Mouse (Mus musculus): Measurements from ENCODE around the gene Chrdl2. TPM values are rescaled to one million over a fixed set of nuclear protein-coding genes. Genes with fewer than 3 reads are reported as not detected.

Chrdl2 gene
- polyA plus RNA-seq, 1 experiment from 2014 or later = 0.47 TPM

GRCm38 (mm10) chr7:99979546-99980131 is 26.3 kb upstream of the Chrdl2 start:
- Histone ChIP-seq H3K9me3 (ENCODE audit: control insufficient read depth, low read length) (no peaks in the 10 kb centered on the region), H3K36me3 (ENCODE audit: control insufficient read depth, insufficient read depth, low read length) (no peaks in the 10 kb centered on the region), H3K4me2 (ENCODE audit: low read depth, low read length, severe bottlenecking) (peak overlapping the region; percentile 67), H3K4me3 (ENCODE audit: low read depth, low read length) (peak overlapping the region; percentile 97), H3K4me1 (replicated peaks; ENCODE audit: control insufficient read depth, insufficient read depth, low read length) (peaks cover 7% of the 10 kb centered on the region; the same call in 1 of the 2 replicates), H3K9ac (ENCODE audit: low read length) (peak overlapping the region; percentile 96), H3K27ac (ENCODE audit: low read depth, low read length) (peak overlapping the region; percentile 92), H3K27me3 (ENCODE audit: control insufficient read depth, insufficient read depth, low read length) (no peaks in the 10 kb centered on the region; the same call in 1 of the 2 replicates)
- DNase-seq (ENCODE audit: low spot score) (peak; percentile 83), ATAC-seq (replicated peaks; ENCODE audit: low FRiP score) (peak; percentile 86)
- under 1% methylated on average over 46 of the region's 51 CpGs for WGBS

- Histone ChIP-seq H3K4me1 (replicated peaks; ENCODE audit: control insufficient read depth, insufficient read depth, low read length) (peaks cover 7% of the 10 kb centered on the region; the same call in 1 of the 2 replicates), H3K9ac (ENCODE audit: low read length) (peak within 1 kb of the TSS; percentile 96), H3K27me3 (ENCODE audit: control insufficient read depth, insufficient read depth, low read length) (no peaks in the 10 kb centered on the region; the same call in 1 of the 2 replicates), H3K36me3 (ENCODE audit: control insufficient read depth, insufficient read depth, low read length) (no peaks in the 10 kb centered on the region), H3K4me2 (ENCODE audit: low read depth, low read length, severe bottlenecking) (peak within 1 kb of the TSS; percentile 67), H3K27ac (ENCODE audit: low read depth, low read length) (peak within 1 kb of the TSS; percentile 92), H3K4me3 (ENCODE audit: low read depth, low read length) (peak within 1 kb of the TSS; percentile 97), H3K9me3 (ENCODE audit: control insufficient read depth, low read length) (no peaks in the 10 kb centered on the region)
- peak; percentile 94 for DNase-seq (ENCODE audit: low spot score)
- ATAC-seq (replicated peaks; ENCODE audit: low FRiP score) = peak; percentile 95
- WGBS = under 1% methylated on average over 50 of the region's 55 CpGs
Measured at GRCm38 (mm10) chr7:99980132-99980591, 25.8 kb upstream of the Chrdl2 start, which contains the start of gene Rnf169. Gene Rnf169 (minus strand): TSS chr7:99980448.

- Histone ChIP-seq H3K9me3 (ENCODE audit: control insufficient read depth, low read length) (no peaks in the 10 kb centered on the region), H3K36me3 (ENCODE audit: control insufficient read depth, insufficient read depth, low read length) (no peaks in the 10 kb centered on the region), H3K4me1 (replicated peaks; ENCODE audit: control insufficient read depth, insufficient read depth, low read length) (peaks cover 7% of the 10 kb centered on the region; the same call in 1 of the 2 replicates), H3K27ac (ENCODE audit: low read depth, low read length) (no peak overlapping the region), H3K27me3 (ENCODE audit: control insufficient read depth, insufficient read depth, low read length) (no peaks in the 10 kb centered on the region; the same call in 1 of the 2 replicates), H3K4me2 (ENCODE audit: low read depth, low read length, severe bottlenecking) (no peak overlapping the region), H3K4me3 (ENCODE audit: low read depth, low read length) (no peak overlapping the region), H3K9ac (ENCODE audit: low read length) (no peak overlapping the region)
- ATAC-seq (replicated peaks; ENCODE audit: low FRiP score) = no peak
- DNase-seq (ENCODE audit: low spot score) = no peak
- WGBS = 7% methylated on average over 2 of the region's 2 CpGs
Measured at GRCm38 (mm10) chr7:99981311-99981710, 24.7 kb upstream of the Chrdl2 start.

GRCm38 (mm10) chr7:99982256-99983242 is 23.4 kb upstream of the Chrdl2 start:
- DNase-seq (ENCODE audit: low spot score) = no peak
- Histone ChIP-seq H3K9me3 (ENCODE audit: control insufficient read depth, low read length) (no peaks in the 10 kb centered on the region), H3K9ac (ENCODE audit: low read length) (no peak overlapping the region), H3K36me3 (ENCODE audit: control insufficient read depth, insufficient read depth, low read length) (no peaks in the 10 kb centered on the region), H3K27ac (ENCODE audit: low read depth, low read length) (no peak overlapping the region), H3K4me2 (ENCODE audit: low read depth, low read length, severe bottlenecking) (no peak overlapping the region), H3K4me1 (replicated peaks; ENCODE audit: control insufficient read depth, insufficient read depth, low read length) (peaks cover 7% of the 10 kb centered on the region; the same call in 1 of the 2 replicates), H3K27me3 (ENCODE audit: control insufficient read depth, insufficient read depth, low read length) (no peaks in the 10 kb centered on the region; the same call in 1 of the 2 replicates), H3K4me3 (ENCODE audit: low read depth, low read length) (no peak overlapping the region)
- no peak for ATAC-seq (replicated peaks; ENCODE audit: low FRiP score)
- WGBS = 83% methylated on average over 13 of the region's 13 CpGs

GRCm38 (mm10) chr7:99988725-99989124 is 17.2 kb upstream of the Chrdl2 start:
- Histone ChIP-seq H3K27me3 (ENCODE audit: control insufficient read depth, insufficient read depth, low read length) (no peaks in the 10 kb centered on the region; the same call in 1 of the 2 replicates), H3K36me3 (ENCODE audit: control insufficient read depth, insufficient read depth, low read length) (no peaks in the 10 kb centered on the region), H3K4me2 (ENCODE audit: low read depth, low read length, severe bottlenecking) (no peak overlapping the region), H3K4me3 (ENCODE audit: low read depth, low read length) (no peak overlapping the region), H3K9ac (ENCODE audit: low read length) (no peak overlapping the region), H3K4me1 (replicated peaks; ENCODE audit: control insufficient read depth, insufficient read depth, low read length) (no peaks in the 10 kb centered on the region), H3K9me3 (ENCODE audit: control insufficient read depth, low read length) (no peaks in the 10 kb centered on the region), H3K27ac (ENCODE audit: low read depth, low read length) (no peak overlapping the region)
- peak; percentile 87 for DNase-seq (ENCODE audit: low spot score)
- no peak for ATAC-seq (replicated peaks; ENCODE audit: low FRiP score)
- WGBS = 10% methylated on average over 4 of the region's 4 CpGs

GRCm38 (mm10) chr7:99989844-99990760 is 15.9 kb upstream of the Chrdl2 start:
- Histone ChIP-seq H3K4me3 (ENCODE audit: low read depth, low read length) (no peak overlapping the region), H3K27ac (ENCODE audit: low read depth, low read length) (no peak overlapping the region), H3K4me1 (replicated peaks; ENCODE audit: control insufficient read depth, insufficient read depth, low read length) (no peaks in the 10 kb centered on the region), H3K4me2 (ENCODE audit: low read depth, low read length, severe bottlenecking) (no peak overlapping the region), H3K9ac (ENCODE audit: low read length) (no peak overlapping the region), H3K27me3 (ENCODE audit: control insufficient read depth, insufficient read depth, low read length) (no peaks in the 10 kb centered on the region), H3K36me3 (ENCODE audit: control insufficient read depth, insufficient read depth, low read length) (no peaks in the 10 kb centered on the region), H3K9me3 (ENCODE audit: control insufficient read depth, low read length) (no peaks in the 10 kb centered on the region)
- WGBS = 61% methylated on average over 15 of the region's 15 CpGs
- DNase-seq (ENCODE audit: low spot score) (peak; percentile 70), ATAC-seq (replicated peaks; ENCODE audit: low FRiP score) (no peak; the same call in 1 of the 2 replicates)

GRCm38 (mm10) chr7:99990990-99991707 is 14.8 kb upstream of the Chrdl2 start:
- H3K27me3 ChIP-seq (ENCODE audit: control insufficient read depth, insufficient read depth, low read length) = no peaks in the 10 kb centered on the region
- H3K9me3 ChIP-seq (ENCODE audit: control insufficient read depth, low read length) = no peaks in the 10 kb centered on the region
- ATAC-seq (replicated peaks; ENCODE audit: low FRiP score) (no peak), DNase-seq (ENCODE audit: low spot score) (no peak)
- H3K9ac ChIP-seq (ENCODE audit: low read length) = no peak overlapping the region
- H3K4me1 ChIP-seq (replicated peaks; ENCODE audit: control insufficient read depth, insufficient read depth, low read length) = no peaks in the 10 kb centered on the region
- 80% methylated on average over 8 of the region's 8 CpGs for WGBS
- no peak overlapping the region for H3K4me2 ChIP-seq (ENCODE audit: low read depth, low read length, severe bottlenecking)
- no peak overlapping the region for H3K4me3 ChIP-seq (ENCODE audit: low read depth, low read length)
- no peaks in the 10 kb centered on the region for H3K36me3 ChIP-seq (ENCODE audit: control insufficient read depth, insufficient read depth, low read length)
- H3K27ac ChIP-seq (ENCODE audit: low read depth, low read length) = no peak overlapping the region
